Mouse (Mus musculus) cerebellum, postnatal 10 days (tissue): ENCODE measurements around the gene Cfap54.

Experiments
- DNase-seq, 2 experiments: peaks; one replicate each; pipeline ENCODE4 v3.0.0; 2021; ENCODE audit warnings: mixed read lengths in 2 of 2

The Cfap54 gene

GRCm38 (mm10) chr10:93081133-93081779 lies at the start of gene Cfap54:
TSS of gene Cfap54 (minus strand) at chr10:93081618.
- peak; percentile 96 for DNase-seq

DNA sequence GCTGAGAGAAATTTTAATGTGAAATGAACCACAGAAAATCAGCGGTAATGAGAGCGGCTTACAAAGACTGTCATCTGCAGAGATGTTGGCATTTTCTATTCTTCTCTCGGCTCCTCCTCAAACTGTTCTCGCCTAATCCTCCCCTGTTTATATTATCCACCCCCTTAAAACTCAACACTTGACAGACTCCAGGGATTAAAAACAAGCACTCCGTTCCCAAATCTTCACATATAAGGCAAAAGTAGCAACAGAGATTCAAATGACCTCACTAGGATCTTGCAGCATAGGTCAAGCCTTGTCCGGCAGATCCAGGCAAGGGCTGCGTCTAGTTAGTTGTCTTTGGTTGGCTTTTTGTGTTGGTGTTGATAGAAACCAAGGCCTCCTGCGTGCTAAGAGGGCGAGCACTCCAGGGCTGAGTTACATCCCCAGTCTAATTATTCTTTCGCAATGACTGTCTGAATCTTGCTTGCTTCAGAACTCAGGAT lies 49.1 kb upstream of the Cfap54 start:
- DNase-seq = no peak

DNA sequence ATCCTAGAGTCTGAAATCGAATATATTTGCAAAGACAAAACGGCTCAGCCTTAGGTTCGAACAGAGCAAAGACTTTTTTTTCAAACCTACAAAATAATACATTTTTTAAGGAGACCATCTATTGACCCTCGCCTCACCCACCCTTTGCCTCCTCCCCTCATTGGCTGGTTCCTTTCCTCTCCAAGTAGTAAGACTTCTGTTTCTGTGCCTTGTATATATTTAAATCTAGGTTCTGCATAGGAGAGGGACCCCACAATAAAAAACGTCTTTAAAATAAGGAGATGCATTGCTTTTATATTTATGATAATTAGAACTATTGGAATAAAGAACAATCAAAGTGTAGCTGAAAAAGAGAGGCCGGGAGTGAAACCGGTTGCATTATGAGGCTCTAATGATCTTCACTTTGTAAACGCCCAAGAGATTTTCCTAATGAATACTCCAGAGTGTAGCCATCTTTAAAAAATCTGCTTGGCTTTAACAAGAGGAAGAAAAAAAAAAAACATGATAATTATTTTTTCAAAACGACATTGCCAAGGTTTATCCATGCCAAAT lies 48.6 kb upstream of the Cfap54 start:
- no peak for DNase-seq

GRCm38 (mm10) chr10:93129345-93129744 lies 47.9 kb upstream of the Cfap54 start:
- DNase-seq = no peak

DNA sequence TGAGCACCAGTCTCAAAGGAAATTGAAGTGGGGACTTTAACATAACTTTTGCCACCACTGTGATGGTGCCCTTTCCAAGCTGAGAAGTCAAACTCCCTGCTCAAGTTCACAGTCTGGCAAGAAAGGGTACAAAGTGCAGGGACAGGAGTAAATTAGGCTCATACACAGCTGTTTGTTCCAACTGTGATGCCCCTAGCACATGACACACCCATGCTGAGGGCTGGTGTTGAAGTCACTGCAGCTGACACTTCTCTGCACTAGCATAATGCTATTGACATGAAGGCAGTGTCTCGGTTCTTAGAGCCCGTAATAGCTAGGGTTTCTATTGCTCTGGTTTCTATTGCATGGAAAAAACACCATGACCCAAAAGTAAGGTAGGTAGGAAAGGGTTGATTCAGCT lies 47.1 kb upstream of the Cfap54 start:
- DNase-seq = no peak

DNA sequence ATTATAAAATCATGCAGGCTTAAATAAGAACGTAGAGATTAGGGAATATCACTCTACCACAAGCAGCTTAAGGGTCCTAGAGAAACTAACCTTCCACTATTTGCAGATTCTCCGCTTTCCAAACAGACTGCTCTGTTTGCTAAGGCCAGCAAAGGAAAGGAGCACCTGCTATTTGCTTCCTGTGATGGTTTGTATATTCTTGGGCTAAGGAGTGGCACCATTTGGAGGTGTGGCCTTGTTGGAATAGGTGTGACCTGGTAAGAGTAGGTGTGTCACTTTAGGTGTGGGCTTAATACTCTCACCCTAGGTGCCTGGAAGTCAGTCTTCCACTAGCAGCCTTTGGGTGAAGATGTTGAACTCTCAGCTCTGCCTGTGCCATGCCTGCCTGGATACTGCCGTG lies 44.6 kb upstream of the Cfap54 start:
- DNase-seq = no peak

DNA sequence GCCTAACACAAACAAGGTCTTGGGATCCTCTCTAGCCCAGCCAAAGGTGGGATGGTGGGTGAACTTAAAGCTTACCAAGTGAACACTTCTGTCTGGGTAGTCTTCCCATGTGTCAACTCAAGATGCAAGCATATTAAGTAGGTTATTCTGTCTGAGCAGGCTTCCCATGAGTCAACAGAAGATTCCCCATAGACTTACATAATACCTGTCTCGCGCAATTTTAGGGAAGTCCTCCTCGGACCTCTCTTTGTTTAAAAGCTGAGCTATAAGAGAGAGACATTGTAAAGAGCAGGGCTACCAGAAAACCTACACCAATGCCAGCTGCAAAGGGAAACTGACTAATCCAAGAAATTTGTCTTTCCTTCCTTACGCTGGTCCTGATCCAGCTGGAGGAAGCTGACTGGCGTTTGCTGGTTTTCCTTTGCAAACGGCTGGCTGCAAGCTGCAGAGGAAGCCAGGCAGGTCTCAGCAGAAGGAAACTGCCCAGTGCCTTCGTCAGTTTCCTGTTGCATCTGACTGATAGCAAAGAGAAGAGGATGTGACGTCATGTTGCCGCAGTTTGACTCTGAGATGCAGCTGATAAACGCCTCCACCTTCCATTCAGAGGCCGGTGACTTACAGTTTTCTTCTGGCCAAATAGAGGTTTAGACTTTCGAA lies 42.7 kb upstream of the Cfap54 start:
- DNase-seq = no peak

- no peak for DNase-seq
Observed at GRCm38 (mm10) chr10:93123310-93123709, 41.9 kb upstream of the Cfap54 start.

DNA sequence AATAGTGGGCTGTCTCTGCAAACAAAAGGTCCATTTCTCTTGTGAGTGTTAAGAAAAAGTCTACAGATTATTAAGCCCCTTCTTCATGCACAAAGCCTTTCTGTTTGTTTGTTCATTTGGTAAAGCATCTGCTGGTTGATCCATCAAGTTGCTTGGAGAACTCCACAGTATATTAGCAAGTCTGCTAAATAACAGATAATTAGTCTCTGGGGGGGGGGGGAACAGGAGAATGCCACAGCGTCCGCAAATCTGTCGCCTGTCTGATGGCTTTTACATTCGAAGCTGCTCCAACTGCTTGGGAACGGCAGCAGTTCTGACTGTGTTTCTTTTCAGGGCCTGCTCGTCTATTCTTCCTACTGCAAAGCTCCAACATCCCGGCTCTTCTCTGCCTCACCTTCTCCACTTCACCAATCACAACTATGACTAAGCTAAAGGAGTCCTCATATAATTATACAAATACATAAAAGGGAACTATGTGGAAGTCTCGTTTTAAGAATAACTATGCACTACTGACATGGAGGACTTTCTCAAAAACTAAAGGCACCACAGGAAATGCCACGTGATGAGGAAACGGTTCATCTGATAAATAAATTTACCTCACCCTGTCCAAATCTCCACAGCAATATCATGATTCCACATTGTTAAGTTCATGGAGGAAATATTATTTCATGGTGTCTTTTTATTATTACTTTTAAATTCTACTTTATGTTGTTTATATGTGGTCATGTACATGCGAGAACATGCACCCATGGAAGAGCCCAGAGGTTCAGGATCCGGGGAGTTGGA lies 41.2 kb upstream of the Cfap54 start:
- no peak for DNase-seq

- DNase-seq = no peak
Observed at GRCm38 (mm10) chr10:93121262-93121860, 39.9 kb upstream of the Cfap54 start.

DNA sequence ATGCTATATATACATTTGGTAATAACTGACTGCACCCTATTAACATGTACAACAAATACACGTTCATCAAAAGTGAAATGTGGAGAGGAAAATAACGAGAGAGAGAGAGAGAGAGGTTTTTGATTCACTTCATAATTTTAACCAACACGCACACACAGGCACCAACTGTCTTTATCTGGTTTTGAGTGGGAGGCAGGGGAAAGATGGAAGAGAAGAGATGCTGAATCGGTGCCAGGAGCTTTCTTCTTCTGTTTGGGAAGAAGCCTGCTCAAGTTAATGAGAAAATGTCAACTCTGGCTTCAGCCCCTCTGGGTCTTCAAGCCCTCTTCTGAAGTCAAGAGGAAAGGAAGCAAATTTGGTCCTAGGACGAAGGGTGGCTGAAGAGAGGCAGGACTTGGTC lies 38.4 kb upstream of the Cfap54 start:
- DNase-seq = no peak

GRCm38 (mm10) chr10:93116636-93117035 lies 35.2 kb upstream of the Cfap54 start:
- DNase-seq = no peak

- no peak for DNase-seq
Observed at GRCm38 (mm10) chr10:93115743-93116142, 34.3 kb upstream of the Cfap54 start.

GRCm38 (mm10) chr10:93114782-93115181 lies 33.4 kb upstream of the Cfap54 start:
- DNase-seq = no peak

- DNase-seq = no peak
Observed at GRCm38 (mm10) chr10:93113968-93114367, 32.5 kb upstream of the Cfap54 start.

GRCm38 (mm10) chr10:93112021-93112420 lies 30.6 kb upstream of the Cfap54 start:
- DNase-seq = no peak

DNA sequence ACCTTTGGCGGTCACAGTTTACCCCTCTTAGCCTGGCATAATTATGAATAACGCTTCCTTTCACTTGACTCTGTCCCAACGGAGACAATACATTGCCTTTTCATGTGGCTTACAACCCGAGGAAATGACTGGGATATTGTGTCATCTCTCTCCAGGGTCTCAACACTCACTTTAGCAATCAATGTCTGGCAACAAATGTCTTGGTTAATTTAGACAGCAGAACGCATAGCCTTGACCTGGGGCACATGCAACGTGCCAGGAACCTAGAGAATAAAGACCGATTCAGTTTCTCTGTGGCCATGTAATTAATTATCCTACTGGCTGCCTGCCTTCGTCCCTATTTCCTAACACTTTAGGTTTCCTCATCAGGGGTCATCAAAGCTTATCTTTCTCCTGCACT lies 30.0 kb upstream of the Cfap54 start:
- DNase-seq = no peak

GRCm38 (mm10) chr10:93105358-93105757 lies 23.9 kb upstream of the Cfap54 start:
- no peak for DNase-seq

DNA sequence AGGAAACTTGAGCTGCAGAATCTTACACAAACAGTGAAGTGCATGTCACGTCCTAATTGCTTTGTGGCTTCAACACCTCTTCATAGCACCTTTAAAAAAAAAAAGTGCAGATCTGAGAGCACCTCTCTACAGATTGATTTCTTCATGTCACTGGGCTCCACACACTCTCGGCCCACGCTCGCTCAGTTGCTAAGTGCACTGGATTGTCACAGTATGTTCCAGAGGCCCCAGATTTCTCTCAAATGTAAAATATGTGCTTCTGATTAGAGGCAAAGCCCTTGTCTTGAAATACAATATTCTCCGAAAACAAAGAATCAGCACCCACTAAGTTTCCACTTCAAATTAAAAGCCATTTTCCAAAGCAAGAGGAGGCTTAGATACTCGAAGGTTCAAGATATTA lies 22.9 kb upstream of the Cfap54 start:
- DNase-seq = no peak

- peak in 1 of 2 experiments; percentile 25 for DNase-seq
Observed at GRCm38 (mm10) chr10:93103676-93104075, 22.3 kb upstream of the Cfap54 start.

GRCm38 (mm10) chr10:93102321-93102720 lies 20.9 kb upstream of the Cfap54 start:
- peak in 1 of 2 experiments; percentile 15 for DNase-seq

GRCm38 (mm10) chr10:93098211-93098805 lies 16.9 kb upstream of the Cfap54 start:
- DNase-seq = no peak

- DNase-seq = no peak
Observed at GRCm38 (mm10) chr10:93097439-93097838, 16.0 kb upstream of the Cfap54 start.
